Mouse (Mus musculus) liver, embryonic 14.5 days (tissue): ENCODE data around the gene Spsb2. TPM values are rescaled to one million over a fixed set of nuclear protein-coding genes. Genes with fewer than 3 reads are reported as not detected.

Experiments
- ATAC-seq: fragments of 200-750 bp; cut with Nextera tagmentation; 2 replicates; pipeline ENCODE4 v1.8.0; 2017; ENCODE audit warnings: moderate number of reproducible peaks, mild to moderate bottlenecking, moderate library complexity; ENCODE audit not compliant: insufficient read depth
- DNase-seq, 3 experiments: peaks; one replicate each; pipeline ENCODE4 v3.0.0-alpha.2; 2012 to 2013; ENCODE audit warnings: low read depth in 3 of 3, low spot score in 3 of 3
- H3K27ac ChIP-seq: fragments of 300-500 bp; sonication (generic); 2 replicates; pipeline ENCODE4 v1.5.1; 2014; ENCODE audit warnings: moderate library complexity, mild to moderate bottlenecking, control low read depth, inconsistent platforms
- H3K27me3 ChIP-seq: fragments of 300-500 bp; sonication (generic); 2 replicates; pipeline ENCODE4 v1.6.1; 2014; ENCODE audit warnings: mild to moderate bottlenecking, low read length, moderate library complexity; ENCODE audit not compliant: control insufficient read depth, insufficient read depth
- H3K36me3 ChIP-seq: fragments of 300-500 bp; sonication (generic); replicated peaks from 2 replicates; pipeline ENCODE4 v1.6.1; 2014; ENCODE audit warnings: low read depth; ENCODE audit not compliant: control insufficient read depth, insufficient read depth
- H3K4me1 ChIP-seq, 2 experiments: fragments of 200-500 bp in 1 of 2; fragments of 300-500 bp in 1 of 2; sonication (generic) in 1 of 2; replicated peaks; 2 replicates each; pipeline ENCODE4 v1.6.1; 2012 to 2014; ENCODE audit warnings: antibody characterized with exemption in 1 of 2, inconsistent platforms in 1 of 2, low read length in 1 of 2; ENCODE audit not compliant: control insufficient read depth in 2 of 2, insufficient read depth in 2 of 2
- H3K4me2 ChIP-seq: fragments of 300-500 bp; sonication (generic); 2 replicates; pipeline ENCODE4 v1.6.1; 2014; ENCODE audit warnings: low read depth, mild to moderate bottlenecking, control low read depth, moderate library complexity
- H3K4me3 ChIP-seq, 2 experiments: fragments of 200-500 bp in 1 of 2; fragments of 300-500 bp in 1 of 2; sonication (generic) in 1 of 2; 2 replicates each; pipeline ENCODE4 v1.5.1; 2012 to 2014; ENCODE audit warnings: low read depth in 2 of 2, low read length in 2 of 2, mild to moderate bottlenecking in 2 of 2, control low read depth in 1 of 2, inconsistent platforms in 1 of 2, moderate library complexity in 1 of 2; ENCODE audit not compliant: insufficient read depth in 1 of 2
- H3K9ac ChIP-seq: fragments of 300-500 bp; sonication (generic); replicated peaks from 2 replicates; pipeline ENCODE4 v1.6.1; 2014; ENCODE audit warnings: mild to moderate bottlenecking, control low read depth, moderate library complexity
- H3K9me3 ChIP-seq: fragments of 300-500 bp; sonication (generic); 2 replicates; pipeline ENCODE4 v1.6.1; 2016; ENCODE audit warnings: low read length, mixed read lengths; ENCODE audit not compliant: control insufficient read depth
- CTCF ChIP-seq: IDR thresholded peaks from 2 replicates; pipeline ENCODE4 v1.5.1; 2016; ENCODE audit warnings: antibody characterized with exemption, low read depth, control low read depth
- EP300 ChIP-seq: IDR thresholded peaks from 2 replicates; pipeline ENCODE4 v1.6.1; 2016; ENCODE audit warnings: antibody characterized with exemption, low read depth
- WGBS: fragments of 180-500 bp; shearing (Covaris S2); extraction: QIAGEN DNeasy Blood & Tissue Kit; methylation state at CpG from one replicate; pipeline ENCODE4 v1.1.7; 2014; ENCODE audit not compliant: insufficient replicate concordance; 5-methylcytosine and 5-hydroxymethylcytosine counted together
- polyA plus RNA-seq, 2 experiments: library from polyadenylated mRNA; depleted of rRNA in 1 of 2; stranded (reverse) in 1 of 2; unstranded in 1 of 2; fragments of >200 nt; fragmentation: Nextera tagmentation in 1 of 2; extraction: Ambion mirVana in 1 of 2; gene quantifications; 2 replicates each; pipeline versions ENCODE4 v1.2.1 to v1.2.3; 2012 to 2014

Gene Spsb2
- polyA plus RNA-seq (2012; rRNA removed) (4.1 and 5.0 TPM in 2 replicates), polyA plus RNA-seq (2014; fragmentation: Nextera tagmentation; extraction: Ambion mirVana) (4.7 and 5.0 TPM in 2 replicates)

- WGBS, result 4% methylated on average over 29 of the region's 29 CpGs
- ATAC-seq, result peak; percentile 49
- H3K4me2 ChIP-seq, result peak within 1 kb of the TSS; percentile 87
- no peaks in the 10 kb centered on the region for H3K9me3 ChIP-seq
- peaks cover 32 to 39% of the 10 kb centered on the region in 2 experiments for H3K4me1 ChIP-seq
- H3K36me3 ChIP-seq, result peaks cover 22% of the 10 kb centered on the region
- peak in 1 of 3 experiments; percentile 45 for DNase-seq
- H3K27me3 ChIP-seq, result no peaks in the 10 kb centered on the region
- peak within 1 kb of the TSS; percentile 77 for H3K9ac ChIP-seq
- H3K27ac ChIP-seq, result peak within 1 kb of the TSS; percentile 86
- TF ChIP-seq EP300, result no peak
- TF ChIP-seq CTCF, result no peak
- peak within 1 kb of the TSS; percentile 75 to 79 for H3K4me3 ChIP-seq
Measured at GRCm38 (mm10) chr6:124808358-124809012, at the start of gene Spsb2. TSS of gene Spsb2 (plus strand) at chr6:124808661.

GRCm38 (mm10) chr6:124758849-124759232 lies 49.6 kb upstream of the Spsb2 start:
- no peak overlapping the region for H3K4me3 ChIP-seq
- H3K9ac ChIP-seq, result no peak overlapping the region
- DNase-seq, result no peak
- H3K4me1 ChIP-seq, result peaks cover 0 to 3% of the 10 kb centered on the region in 2 experiments; a peak in 2 of 4 replicates
- no peak overlapping the region for H3K27ac ChIP-seq
- 32% methylated on average over 2 of the region's 2 CpGs for WGBS
- no peaks in the 10 kb centered on the region for H3K36me3 ChIP-seq
- ATAC-seq, result no peak
- H3K27me3 ChIP-seq, result peaks cover 37% of the 10 kb centered on the region
- no peak for TF ChIP-seq EP300
- TF ChIP-seq CTCF, result no peak
- peak overlapping the region; percentile 8; the same call in 1 of the 2 replicates for H3K4me2 ChIP-seq
- H3K9me3 ChIP-seq, result no peaks in the 10 kb centered on the region

GRCm38 (mm10) chr6:124759259-124759658 lies 49.2 kb upstream of the Spsb2 start:
- Histone ChIP-seq H3K4me1 (peaks cover 0 to 2% of the 10 kb centered on the region in 2 experiments; a peak in 2 of 4 replicates), H3K4me3 (no peak overlapping the region), H3K27ac (no peak overlapping the region), H3K27me3 (peaks cover 37% of the 10 kb centered on the region), H3K4me2 (peak overlapping the region; percentile 8; the same call in 1 of the 2 replicates), H3K9me3 (no peaks in the 10 kb centered on the region), H3K9ac (no peak overlapping the region), H3K36me3 (no peaks in the 10 kb centered on the region)
- TF ChIP-seq EP300 (no peak), CTCF (peak; percentile 96)
- 0% methylated on average over 5 of the region's 5 CpGs for WGBS
- DNase-seq, result peak; percentile 59 to 62 (median 61)
- no peak for ATAC-seq

- Histone ChIP-seq H3K27ac (no peak overlapping the region), H3K9me3 (no peaks in the 10 kb centered on the region), H3K27me3 (peaks cover 30% of the 10 kb centered on the region), H3K4me3 (no peak overlapping the region), H3K4me1 (peaks cover 0 to 8% of the 10 kb centered on the region in 2 experiments; a peak in 2 of 4 replicates), H3K36me3 (no peaks in the 10 kb centered on the region), H3K4me2 (no peak overlapping the region), H3K9ac (no peak overlapping the region)
- no peak for TF ChIP-seq CTCF
- TF ChIP-seq EP300, result no peak
- 65% methylated on average over 7 of the region's 7 CpGs for WGBS
- DNase-seq, result no peak
- no peak for ATAC-seq
Measured at GRCm38 (mm10) chr6:124765951-124766350, 42.5 kb upstream of the Spsb2 start.

GRCm38 (mm10) chr6:124767536-124767919 lies 40.9 kb upstream of the Spsb2 start:
- Histone ChIP-seq H3K9ac (no peak overlapping the region), H3K36me3 (no peaks in the 10 kb centered on the region), H3K27ac (no peak overlapping the region), H3K27me3 (peaks cover 30% of the 10 kb centered on the region), H3K4me2 (no peak overlapping the region), H3K9me3 (no peaks in the 10 kb centered on the region), H3K4me3 (no peak overlapping the region), H3K4me1 (peaks cover 0 to 8% of the 10 kb centered on the region in 2 experiments; a peak in 2 of 4 replicates)
- DNase-seq (no peak), ATAC-seq (no peak)
- no peak for TF ChIP-seq CTCF
- TF ChIP-seq EP300, result no peak
- WGBS, result 68% methylated on average over 4 of the region's 4 CpGs
